Mouse (Mus musculus): ENCODE results near the gene H2al1o. TPM values are rescaled to one million over a fixed set of nuclear protein-coding genes. Genes with fewer than 3 reads are reported as not detected.

Gene H2al1o
- polyA plus RNA-seq (2021; fragmentation: Nextera tagmentation), result not detected in 2 replicates
- long read RNA-seq, experiment 1, result 0 reads
- long read RNA-seq, experiment 2, result 0 reads

GRCm38 (mm10) chrX:9572309-9572708 lies at the start of gene H2al1o:
Gene H2al1o, minus strand, starts transcription at chrX:9572409.

Other genes with a start within 250 kb of the H2al1o start
- gene H2al1k, start 221.8 kb downstream of the H2al1o start, polyA plus RNA-seq (2021; fragmentation: Nextera tagmentation), result not detected in 2 replicates
- 0.35 and 0.44 TPM in 2 replicates for gene Cybb, start 84.6 kb downstream of the H2al1o start, polyA plus RNA-seq (2021; fragmentation: Nextera tagmentation)
- 108 and 123 TPM in 2 replicates for gene Dynlt3, start 90.6 kb upstream of the H2al1o start, polyA plus RNA-seq (2021; fragmentation: Nextera tagmentation)

Data from layer of hippocampus, adult 6 months (tissue).